Mouse (Mus musculus): Measurements from ENCODE around the gene Ccdc172. TPM values are rescaled to one million over a fixed set of nuclear protein-coding genes. Genes with fewer than 3 reads are reported as not detected.

Gene Ccdc172
- polyA plus RNA-seq, 1 experiment from 2014 or later: not detected

DNA sequence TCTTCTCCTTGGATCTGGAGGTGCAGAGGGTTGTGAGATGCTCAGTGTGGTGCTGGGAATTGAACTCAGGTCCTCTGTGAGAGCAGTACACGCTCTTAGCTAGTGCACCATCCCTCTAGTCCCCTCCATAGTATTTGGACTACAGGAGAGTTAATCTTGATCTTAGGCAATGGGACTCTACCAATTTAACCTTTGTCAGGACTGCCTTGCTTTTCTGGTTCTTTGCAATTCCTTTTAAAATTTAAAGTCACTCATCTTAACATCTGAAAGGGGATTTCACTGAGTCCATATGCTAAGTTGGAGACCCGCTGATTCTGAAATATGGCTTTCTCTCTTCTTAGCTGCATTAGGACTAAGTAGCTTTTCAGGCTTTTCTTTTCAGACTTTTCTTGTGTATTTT is 59.8 kb downstream of the Ccdc172 start:
- H3K9me3 ChIP-seq (ENCODE audit: control insufficient read depth, low read length): no peaks in the 10 kb centered on the region
- H3K27me3 ChIP-seq (ENCODE audit: control insufficient read depth, insufficient read depth, low read length): no peaks in the 10 kb centered on the region
- ATAC-seq (ENCODE audit: insufficient number of reproducible peaks, insufficient read depth, low FRiP score, low read depth): no peak
- H3K27ac ChIP-seq (replicated peaks in 1 of 2; ENCODE audit: control insufficient read depth in 1 of 2, insufficient read depth in 1 of 2, low read depth in 2 of 2, low read length in 2 of 2): no peak overlapping the region
- no peak overlapping the region for H3K4me3 ChIP-seq (ENCODE audit: control insufficient read depth in 1 of 2, insufficient read depth in 1 of 2, low read depth in 1 of 2, low read length in 2 of 2)
- no peaks in the 10 kb centered on the region for H3K36me3 ChIP-seq (ENCODE audit: control insufficient read depth, insufficient read depth, low read length)
- no peaks in the 10 kb centered on the region for H3K4me1 ChIP-seq (ENCODE audit: control insufficient read depth in 2 of 2, insufficient read depth in 2 of 2, low read length in 2 of 2)
- H3K9ac ChIP-seq (ENCODE audit: low read length): no peak overlapping the region
- no peak overlapping the region for H3K4me2 ChIP-seq (ENCODE audit: low read length)
- 77% methylated on average over 2 of the region's 2 CpGs for WGBS

DNA sequence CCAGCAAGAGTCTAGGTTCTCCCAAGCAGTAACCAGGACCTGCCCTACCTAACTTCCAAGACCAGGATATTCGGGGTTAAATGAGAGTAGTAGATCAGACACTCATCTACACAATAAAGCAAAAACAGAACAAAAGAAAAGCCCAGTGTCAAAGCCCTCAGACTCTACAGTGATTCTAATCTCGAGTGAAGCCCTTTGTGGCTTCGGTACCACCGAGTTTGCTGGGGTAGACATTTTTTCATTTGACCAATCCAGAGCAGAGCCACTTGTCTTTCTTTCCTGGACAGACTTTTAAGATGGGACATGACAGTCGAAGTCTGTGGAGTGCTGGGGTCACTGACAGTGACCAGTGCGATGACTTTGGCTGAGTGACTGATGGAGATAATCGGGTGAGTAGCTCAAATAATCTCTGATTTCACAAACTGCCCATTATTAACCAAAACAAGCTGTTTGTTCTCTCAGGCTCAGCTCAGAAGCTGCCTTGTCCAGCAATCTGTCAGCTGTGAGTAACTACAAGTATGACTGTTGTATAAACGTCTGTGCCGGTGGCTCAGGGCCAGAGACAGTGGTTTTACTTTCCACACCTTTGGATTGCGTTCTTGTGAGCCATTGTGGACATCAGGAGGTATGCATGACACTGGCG is 60.8 kb downstream of the Ccdc172 start:
- H3K9ac ChIP-seq (ENCODE audit: low read length): no peak overlapping the region
- H3K27ac ChIP-seq (replicated peaks in 1 of 2; ENCODE audit: control insufficient read depth in 1 of 2, insufficient read depth in 1 of 2, low read depth in 2 of 2, low read length in 2 of 2): no peak overlapping the region
- no peaks in the 10 kb centered on the region for H3K27me3 ChIP-seq (ENCODE audit: control insufficient read depth, insufficient read depth, low read length)
- no peak overlapping the region for H3K4me2 ChIP-seq (ENCODE audit: low read length)
- WGBS: 48% methylated on average over 11 of the region's 11 CpGs
- H3K9me3 ChIP-seq (ENCODE audit: control insufficient read depth, low read length): no peaks in the 10 kb centered on the region
- H3K36me3 ChIP-seq (ENCODE audit: control insufficient read depth, insufficient read depth, low read length): no peaks in the 10 kb centered on the region
- no peak overlapping the region for H3K4me3 ChIP-seq (ENCODE audit: control insufficient read depth in 1 of 2, insufficient read depth in 1 of 2, low read depth in 1 of 2, low read length in 2 of 2)
- ATAC-seq (ENCODE audit: insufficient number of reproducible peaks, insufficient read depth, low FRiP score, low read depth): no peak
- H3K4me1 ChIP-seq (ENCODE audit: control insufficient read depth in 2 of 2, insufficient read depth in 2 of 2, low read length in 2 of 2): no peaks in the 10 kb centered on the region

GRCm38 (mm10) chr19:58573072-58573438 is 61.3 kb downstream of the Ccdc172 start:
- ATAC-seq (ENCODE audit: insufficient number of reproducible peaks, insufficient read depth, low FRiP score, low read depth): no peak
- Histone ChIP-seq H3K4me1 (ENCODE audit: control insufficient read depth in 2 of 2, insufficient read depth in 2 of 2, low read length in 2 of 2) (no peaks in the 10 kb centered on the region), H3K36me3 (ENCODE audit: control insufficient read depth, insufficient read depth, low read length) (no peaks in the 10 kb centered on the region), H3K27ac (replicated peaks in 1 of 2; ENCODE audit: control insufficient read depth in 1 of 2, insufficient read depth in 1 of 2, low read depth in 2 of 2, low read length in 2 of 2) (no peak overlapping the region), H3K27me3 (ENCODE audit: control insufficient read depth, insufficient read depth, low read length) (no peaks in the 10 kb centered on the region), H3K4me3 (ENCODE audit: control insufficient read depth in 1 of 2, insufficient read depth in 1 of 2, low read depth in 1 of 2, low read length in 2 of 2) (no peak overlapping the region), H3K9ac (ENCODE audit: low read length) (no peak overlapping the region), H3K9me3 (ENCODE audit: control insufficient read depth, low read length) (no peaks in the 10 kb centered on the region), H3K4me2 (ENCODE audit: low read length) (no peak overlapping the region)
- 81% methylated on average over 3 of the region's 3 CpGs for WGBS

DNA sequence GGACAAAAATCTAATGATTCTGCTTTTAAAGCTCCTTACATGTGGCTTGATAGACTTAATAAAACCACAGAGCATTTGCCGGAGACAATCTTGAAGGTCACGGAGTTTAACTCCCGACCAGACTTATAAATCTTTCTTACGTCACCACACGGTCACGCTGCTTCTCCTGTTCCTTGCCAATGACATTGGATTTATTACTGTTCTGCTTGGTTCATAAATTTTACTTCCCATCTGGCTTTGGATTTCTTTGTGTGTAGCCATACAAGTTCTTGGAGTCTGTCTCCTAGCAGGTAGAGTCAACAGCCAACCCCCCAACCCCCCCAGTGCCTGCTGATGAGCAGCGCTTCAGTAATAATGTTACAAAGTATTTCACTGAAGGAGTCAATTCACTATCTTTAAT is 70.2 kb downstream of the Ccdc172 start:
- H3K9ac ChIP-seq (ENCODE audit: low read length): no peak overlapping the region
- no peak overlapping the region for H3K4me3 ChIP-seq (ENCODE audit: control insufficient read depth in 1 of 2, insufficient read depth in 1 of 2, low read depth in 1 of 2, low read length in 2 of 2)
- no peak overlapping the region for H3K27ac ChIP-seq (replicated peaks in 1 of 2; ENCODE audit: control insufficient read depth in 1 of 2, insufficient read depth in 1 of 2, low read depth in 2 of 2, low read length in 2 of 2)
- ATAC-seq (ENCODE audit: insufficient number of reproducible peaks, insufficient read depth, low FRiP score, low read depth): no peak
- H3K9me3 ChIP-seq (ENCODE audit: control insufficient read depth, low read length): no peaks in the 10 kb centered on the region
- H3K4me1 ChIP-seq (ENCODE audit: control insufficient read depth in 2 of 2, insufficient read depth in 2 of 2, low read length in 2 of 2): no peaks in the 10 kb centered on the region
- no peak overlapping the region for H3K4me2 ChIP-seq (ENCODE audit: low read length)
- no peaks in the 10 kb centered on the region for H3K36me3 ChIP-seq (ENCODE audit: control insufficient read depth, insufficient read depth, low read length)
- H3K27me3 ChIP-seq (ENCODE audit: control insufficient read depth, insufficient read depth, low read length): no peaks in the 10 kb centered on the region
- WGBS: 88% methylated on average over 7 of the region's 7 CpGs

- Histone ChIP-seq H3K27ac (replicated peaks in 1 of 2; ENCODE audit: control insufficient read depth in 1 of 2, insufficient read depth in 1 of 2, low read depth in 2 of 2, low read length in 2 of 2) (no peak overlapping the region), H3K4me3 (ENCODE audit: control insufficient read depth in 1 of 2, insufficient read depth in 1 of 2, low read depth in 1 of 2, low read length in 2 of 2) (no peak overlapping the region), H3K9me3 (ENCODE audit: control insufficient read depth, low read length) (no peaks in the 10 kb centered on the region), H3K36me3 (ENCODE audit: control insufficient read depth, insufficient read depth, low read length) (no peaks in the 10 kb centered on the region), H3K4me2 (ENCODE audit: low read length) (no peak overlapping the region), H3K4me1 (ENCODE audit: control insufficient read depth in 2 of 2, insufficient read depth in 2 of 2, low read length in 2 of 2) (no peaks in the 10 kb centered on the region), H3K27me3 (ENCODE audit: control insufficient read depth, insufficient read depth, low read length) (no peaks in the 10 kb centered on the region), H3K9ac (ENCODE audit: low read length) (no peak overlapping the region)
- no peak for ATAC-seq (ENCODE audit: insufficient number of reproducible peaks, insufficient read depth, low FRiP score, low read depth)
- WGBS: 86% methylated on average over 5 of the region's 5 CpGs
These were observed 71.2 kb downstream of the Ccdc172 start for GRCm38 (mm10) chr19:58582956-58583355.

DNA sequence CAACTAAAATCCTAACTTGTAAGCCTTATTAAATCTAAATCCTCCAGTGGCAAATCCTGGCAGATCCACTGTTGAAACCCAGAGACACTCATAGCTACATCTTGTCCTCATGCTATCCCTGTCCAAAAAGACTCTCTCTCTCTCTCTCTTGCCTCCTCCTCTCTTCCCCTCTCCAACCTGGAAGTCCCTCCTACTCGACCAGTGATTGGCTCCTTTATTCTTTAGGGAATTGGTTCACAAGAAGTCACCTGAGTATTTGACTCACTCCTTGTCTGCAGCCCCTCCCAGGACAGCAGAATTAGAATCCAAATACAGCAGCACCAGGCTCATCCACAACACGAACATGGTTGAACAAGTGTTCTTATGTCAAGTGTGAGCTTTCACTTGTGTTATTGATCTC is 74.3 kb downstream of the Ccdc172 start:
- Histone ChIP-seq H3K36me3 (ENCODE audit: control insufficient read depth, insufficient read depth, low read length) (no peaks in the 10 kb centered on the region), H3K4me3 (ENCODE audit: control insufficient read depth in 1 of 2, insufficient read depth in 1 of 2, low read depth in 1 of 2, low read length in 2 of 2) (no peak overlapping the region), H3K27me3 (ENCODE audit: control insufficient read depth, insufficient read depth, low read length) (no peaks in the 10 kb centered on the region), H3K4me2 (ENCODE audit: low read length) (no peak overlapping the region), H3K4me1 (ENCODE audit: control insufficient read depth in 2 of 2, insufficient read depth in 2 of 2, low read length in 2 of 2) (peaks cover 0 to 2% of the 10 kb centered on the region in 2 experiments; a peak in 1 of 4 replicates), H3K9me3 (ENCODE audit: control insufficient read depth, low read length) (no peaks in the 10 kb centered on the region), H3K27ac (replicated peaks in 1 of 2; ENCODE audit: control insufficient read depth in 1 of 2, insufficient read depth in 1 of 2, low read depth in 2 of 2, low read length in 2 of 2) (no peak overlapping the region), H3K9ac (ENCODE audit: low read length) (no peak overlapping the region)
- no peak for ATAC-seq (ENCODE audit: insufficient number of reproducible peaks, insufficient read depth, low FRiP score, low read depth)
- WGBS: 55% methylated on average over 2 of the region's 2 CpGs

- Histone ChIP-seq H3K27me3 (ENCODE audit: control insufficient read depth, insufficient read depth, low read length) (no peaks in the 10 kb centered on the region), H3K4me3 (ENCODE audit: control insufficient read depth in 1 of 2, insufficient read depth in 1 of 2, low read depth in 1 of 2, low read length in 2 of 2) (no peak overlapping the region), H3K27ac (replicated peaks in 1 of 2; ENCODE audit: control insufficient read depth in 1 of 2, insufficient read depth in 1 of 2, low read depth in 2 of 2, low read length in 2 of 2) (no peak overlapping the region), H3K36me3 (ENCODE audit: control insufficient read depth, insufficient read depth, low read length) (no peaks in the 10 kb centered on the region), H3K9ac (ENCODE audit: low read length) (no peak overlapping the region), H3K4me1 (ENCODE audit: control insufficient read depth in 2 of 2, insufficient read depth in 2 of 2, low read length in 2 of 2) (peaks cover 0 to 2% of the 10 kb centered on the region in 2 experiments; a peak in 1 of 4 replicates), H3K9me3 (ENCODE audit: control insufficient read depth, low read length) (peaks cover 9% of the 10 kb centered on the region), H3K4me2 (ENCODE audit: low read length) (no peak overlapping the region)
- WGBS: 74% methylated on average over 6 of the region's 6 CpGs
- ATAC-seq (ENCODE audit: insufficient number of reproducible peaks, insufficient read depth, low FRiP score, low read depth): no peak
These were observed 78.6 kb downstream of the Ccdc172 start for GRCm38 (mm10) chr19:58590251-58590936.

DNA sequence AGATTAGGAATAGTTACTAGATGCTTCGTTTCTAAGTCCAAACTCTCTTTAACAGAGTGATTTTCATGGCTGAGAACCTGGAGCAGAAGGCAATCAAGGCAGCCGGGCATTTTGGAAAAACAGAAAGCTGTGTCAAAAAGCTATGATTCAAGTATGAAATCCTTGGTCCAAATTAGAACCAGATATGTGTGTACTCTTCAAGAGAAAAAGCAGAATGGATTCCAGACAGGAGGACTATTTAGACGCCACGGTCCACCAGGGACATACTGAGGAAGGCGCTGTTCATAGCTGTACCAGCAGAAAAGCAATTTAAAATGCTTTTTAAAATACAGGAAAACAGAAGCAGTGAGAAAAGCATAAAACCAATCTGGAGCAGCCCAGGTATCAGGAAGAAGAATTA is 88.6 kb downstream of the Ccdc172 start:
- Histone ChIP-seq H3K36me3 (ENCODE audit: control insufficient read depth, insufficient read depth, low read length) (no peaks in the 10 kb centered on the region), H3K4me3 (ENCODE audit: control insufficient read depth in 1 of 2, insufficient read depth in 1 of 2, low read depth in 1 of 2, low read length in 2 of 2) (no peak overlapping the region), H3K4me1 (ENCODE audit: control insufficient read depth in 2 of 2, insufficient read depth in 2 of 2, low read length in 2 of 2) (no peaks in the 10 kb centered on the region; a peak in 1 of 4 replicates), H3K27me3 (ENCODE audit: control insufficient read depth, insufficient read depth, low read length) (no peaks in the 10 kb centered on the region), H3K9me3 (ENCODE audit: control insufficient read depth, low read length) (peaks cover 7% of the 10 kb centered on the region; the same call in 1 of the 2 replicates), H3K9ac (ENCODE audit: low read length) (no peak overlapping the region), H3K27ac (replicated peaks in 1 of 2; ENCODE audit: control insufficient read depth in 1 of 2, insufficient read depth in 1 of 2, low read depth in 2 of 2, low read length in 2 of 2) (no peak overlapping the region), H3K4me2 (ENCODE audit: low read length) (no peak overlapping the region)
- ATAC-seq (ENCODE audit: insufficient number of reproducible peaks, insufficient read depth, low FRiP score, low read depth): no peak
- WGBS: 85% methylated on average over 5 of the region's 5 CpGs

Measured in heart, embryonic 14.5 days (tissue).